Mouse (Mus musculus): ENCODE results near the gene Arhgap11a.

DNA sequence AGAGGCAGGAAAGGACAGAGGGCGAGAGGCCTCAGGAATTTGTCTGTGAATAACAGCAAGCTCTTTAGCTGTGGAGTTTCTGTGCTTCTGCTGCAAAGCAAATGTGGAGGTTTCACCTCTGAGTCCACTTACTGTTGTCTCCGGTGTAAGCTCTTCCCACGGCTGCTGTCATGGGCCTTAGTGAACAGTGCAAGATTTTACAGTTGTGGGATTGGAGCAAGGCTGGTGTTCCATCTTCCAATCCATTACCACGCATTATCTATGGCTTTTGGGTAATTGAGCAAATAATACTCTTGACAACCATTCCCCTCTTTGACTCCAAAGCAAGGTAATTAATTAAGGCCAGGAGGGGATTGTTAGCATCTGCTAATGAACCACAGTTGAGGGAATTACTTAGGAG, 38.7 kb upstream of the Arhgap11a start:
- TF ChIP-seq POLR2A (IDR thresholded peaks at IDR 0.05; ENCODE audit: low read depth, low read length) (no peak), CTCF (IDR thresholded peaks at IDR 0.05; ENCODE audit: extremely low read depth, insufficient read length, insufficient replicate concordance, low read depth, low read length) (no peak)

Measured in small intestine, adult 2 months (tissue).